In genomic region chr13:115017545-115017944, GRCm38 (mm10) we compare ENCODE assay signal across 16 mouse cellular contexts.
"Had no signal": no experiment of that assay in that cellular context is flagged by ENCODE, and none has a peak within 500 bp of the region (broad histone marks: within the 10 kb centered on the region; RNA-seq: fewer than 3 reads in every experiment).

No protein-coding gene starts in this region.

- ATAC-seq: lung, postnatal 0 days had no signal

- H3K9me3 ChIP-seq: lung, embryonic 15.5 days; megakaryocyte, embryonic 14.5 days; midbrain, embryonic 12.5 days; neural tube, embryonic 12.5 days; stomach, embryonic 15.5 days had no signal

- H3K4me3 ChIP-seq: lung, embryonic 15.5 days; megakaryocyte, embryonic 14.5 days; midbrain, embryonic 12.5 days; neural tube, embryonic 12.5 days; stomach, embryonic 15.5 days had no signal

- H3K27me3 ChIP-seq: lung, embryonic 15.5 days; megakaryocyte, embryonic 14.5 days; midbrain, embryonic 12.5 days; neural tube, embryonic 12.5 days; stomach, embryonic 15.5 days had no signal

- H3K4me2 ChIP-seq: lung, embryonic 15.5 days; midbrain, embryonic 12.5 days; neural tube, embryonic 12.5 days; stomach, embryonic 15.5 days had no signal

- H3K27ac ChIP-seq: lung, embryonic 15.5 days; macrophage; midbrain, embryonic 12.5 days; neural tube, embryonic 12.5 days; stomach, embryonic 15.5 days; stomach, postnatal 0 days had no signal

- H3K4me1 ChIP-seq: lung, embryonic 15.5 days; megakaryocyte, embryonic 14.5 days; midbrain, embryonic 12.5 days; neural tube, embryonic 12.5 days; stomach, embryonic 15.5 days had no signal

- H3K36me3 ChIP-seq: lung, embryonic 15.5 days; midbrain, embryonic 12.5 days; neural tube, embryonic 12.5 days; stomach, embryonic 15.5 days had no signal

- DNase-seq: lung, adult 2 months; lung, postnatal 14 days; lung, postnatal 36 days; midbrain, embryonic 14.5 days; right cerebral cortex, postnatal 14 days; thymus, adult 2 months; thymus, postnatal 25 days; thymus, postnatal 4 days had no signal

- H3K9ac ChIP-seq: lung, embryonic 15.5 days; midbrain, embryonic 12.5 days; neural tube, embryonic 12.5 days; stomach, embryonic 15.5 days had no signal
